Mouse (Mus musculus) intestine, postnatal 0 days (tissue): ENCODE measurements around the gene Galnt10. TPM values are rescaled to one million over a fixed set of nuclear protein-coding genes. Genes with fewer than 3 reads are reported as not detected.

Experiments used
- ATAC-seq: fragments of 200-750 bp; cut with Nextera tagmentation; 2 replicates; pipeline ENCODE4 v1.8.0; 2017; ENCODE audit warnings: mild to moderate bottlenecking, moderate TSS enrichment, moderate library complexity
- H3K27ac ChIP-seq: fragments of 300-500 bp; sonication (generic); 2 replicates; pipeline ENCODE4 v1.5.1; 2014; ENCODE audit warnings: mild to moderate bottlenecking, low read depth, low read length, moderate library complexity
- H3K27me3 ChIP-seq: fragments of 300-500 bp; sonication (generic); replicated peaks from 2 replicates; pipeline ENCODE4 v1.6.1; 2014; ENCODE audit warnings: low read length, mixed read lengths; ENCODE audit not compliant: control insufficient read depth, insufficient read depth
- H3K36me3 ChIP-seq: fragments of 300-500 bp; sonication (generic); 2 replicates; pipeline ENCODE4 v1.6.1; 2014; ENCODE audit warnings: mild to moderate bottlenecking, moderate library complexity; ENCODE audit not compliant: control insufficient read depth, insufficient read depth
- H3K4me1 ChIP-seq: fragments of 300-500 bp; sonication (generic); replicated peaks from 2 replicates; pipeline ENCODE4 v1.6.1; 2014; ENCODE audit warnings: antibody characterized with exemption, low read length, mixed read lengths; ENCODE audit not compliant: control insufficient read depth, insufficient read depth
- H3K4me2 ChIP-seq: fragments of 300-500 bp; sonication (generic); replicated peaks from 2 replicates; pipeline ENCODE4 v1.6.1; 2014; ENCODE audit warnings: low read depth, mild to moderate bottlenecking, moderate library complexity
- H3K4me3 ChIP-seq: fragments of 300-500 bp; sonication (generic); 2 replicates; pipeline ENCODE4 v1.5.1; 2014; ENCODE audit warnings: low read depth, low read length
- H3K9ac ChIP-seq: fragments of 300-500 bp; sonication (generic); 2 replicates; pipeline ENCODE4 v1.6.1; 2014; ENCODE audit warnings: mild to moderate bottlenecking, low read depth, low read length
- H3K9me3 ChIP-seq: fragments of 300-500 bp; sonication (generic); 2 replicates; pipeline ENCODE4 v1.6.1; 2016; ENCODE audit warnings: mixed run types; ENCODE audit not compliant: control insufficient read depth
- CTCF ChIP-seq: sonication (generic); IDR thresholded peaks from 2 replicates; pipeline ENCODE4 v1.5.1; 2016; ENCODE audit warnings: low read depth, mild to moderate bottlenecking, control low read depth, antibody characterized with exemption, moderate library complexity
- WGBS: fragments of 180-500 bp; shearing (Covaris S2); extraction: QIAGEN DNeasy Blood & Tissue Kit; methylation state at CpG from one replicate; pipeline ENCODE4 v1.1.7; 2014; 5-methylcytosine and 5-hydroxymethylcytosine counted together
- polyA plus RNA-seq: library from polyadenylated mRNA; unstranded; fragments of >200 nt; fragmentation: Nextera tagmentation; extraction: Ambion mirVana; gene quantifications from 2 replicates; pipeline ENCODE4 v1.2.1, GENCODE M21; 2015

Galnt10 gene
- polyA plus RNA-seq, 1 experiment from 2014 or later: 22.5 TPM

- Histone ChIP-seq H3K36me3 (no peaks in the 10 kb centered on the region), H3K27ac (no peak overlapping the region), H3K9ac (no peak overlapping the region), H3K9me3 (no peaks in the 10 kb centered on the region), H3K27me3 (peaks cover 57% of the 10 kb centered on the region), H3K4me3 (peak overlapping the region; percentile 35), H3K4me2 (peak overlapping the region; percentile 69), H3K4me1 (peaks cover 6% of the 10 kb centered on the region; the same call in 1 of the 2 replicates)
- no peak for ATAC-seq
- TF ChIP-seq CTCF: no peak
- WGBS: 8% methylated on average over 41 of the region's 41 CpGs
Observed at GRCm38 (mm10) chr11:57827048-57827914, 182.0 kb downstream of the Galnt10 start.

GRCm38 (mm10) chr11:57827915-57828545, 182.8 kb downstream of the Galnt10 start:
- peak overlapping the region; percentile 35 for H3K4me3 ChIP-seq
- ATAC-seq: no peak
- no peak overlapping the region for H3K27ac ChIP-seq
- no peak for TF ChIP-seq CTCF
- peak overlapping the region; percentile 69 for H3K4me2 ChIP-seq
- peaks cover 64% of the 10 kb centered on the region for H3K27me3 ChIP-seq
- 6% methylated on average over 33 of the region's 33 CpGs for WGBS
- H3K36me3 ChIP-seq: no peaks in the 10 kb centered on the region
- H3K4me1 ChIP-seq: peaks cover 6% of the 10 kb centered on the region; the same call in 1 of the 2 replicates
- no peak overlapping the region for H3K9ac ChIP-seq
- no peaks in the 10 kb centered on the region for H3K9me3 ChIP-seq

- H3K36me3 ChIP-seq: no peaks in the 10 kb centered on the region
- H3K9me3 ChIP-seq: no peaks in the 10 kb centered on the region
- peaks cover 76% of the 10 kb centered on the region for H3K27me3 ChIP-seq
- H3K4me1 ChIP-seq: peaks cover 6% of the 10 kb centered on the region; the same call in 1 of the 2 replicates
- peak overlapping the region; percentile 69 for H3K4me2 ChIP-seq
- no peak for TF ChIP-seq CTCF
- 14% methylated on average over 53 of the region's 53 CpGs for WGBS
- H3K27ac ChIP-seq: no peak overlapping the region
- H3K9ac ChIP-seq: 0 out of 2 replicates have a peak overlapping the region, but pooled peaks have one; percentile 13
- ATAC-seq: no peak
- H3K4me3 ChIP-seq: peak overlapping the region; percentile 31
Observed at GRCm38 (mm10) chr11:57828955-57829870, 184.0 kb downstream of the Galnt10 start.

GRCm38 (mm10) chr11:57829871-57830775, 184.9 kb downstream of the Galnt10 start:
- WGBS: 51% methylated on average over 17 of the region's 17 CpGs
- H3K9me3 ChIP-seq: no peaks in the 10 kb centered on the region
- H3K9ac ChIP-seq: 0 out of 2 replicates have a peak overlapping the region, but pooled peaks have one; percentile 13
- H3K4me2 ChIP-seq: peak overlapping the region; percentile 69
- no peak overlapping the region for H3K27ac ChIP-seq
- peaks cover 82% of the 10 kb centered on the region for H3K27me3 ChIP-seq
- H3K4me3 ChIP-seq: peak overlapping the region; percentile 31
- no peak for ATAC-seq
- H3K4me1 ChIP-seq: peaks cover 6% of the 10 kb centered on the region; the same call in 1 of the 2 replicates
- no peaks in the 10 kb centered on the region for H3K36me3 ChIP-seq
- TF ChIP-seq CTCF: no peak

- Histone ChIP-seq H3K27me3 (peaks cover 93% of the 10 kb centered on the region), H3K27ac (no peak overlapping the region; the same call in 1 of the 2 replicates), H3K36me3 (no peaks in the 10 kb centered on the region), H3K4me2 (peak overlapping the region; percentile 21; the same call in 1 of the 2 replicates), H3K4me3 (peak overlapping the region; percentile 31), H3K9me3 (no peaks in the 10 kb centered on the region), H3K9ac (no peak overlapping the region), H3K4me1 (peaks cover 6% of the 10 kb centered on the region; the same call in 1 of the 2 replicates)
- no peak for ATAC-seq
- TF ChIP-seq CTCF: no peak
- 31% methylated on average over 31 of the region's 31 CpGs for WGBS
Observed at GRCm38 (mm10) chr11:57831281-57831781, 186.1 kb downstream of the Galnt10 start.
